Mouse (Mus musculus) heart, postnatal 0 days (tissue): ENCODE measurements at regions not wholly inside any gene's neighbourhood (a gene's known extent, or its start where the extent isn't known, plus 50 kb on each side); places are given as distances from the start of the nearest gene placed in this dataset.

ENCODE experiments used
- CTCF ChIP-seq: IDR thresholded peaks from 2 replicates; pipeline ENCODE4 v1.5.1; 2016; ENCODE audit warnings: antibody characterized with exemption, control low read depth, low read depth
- EP300 ChIP-seq: IDR thresholded peaks from 2 replicates; pipeline ENCODE4 v1.6.1; 2016; ENCODE audit warnings: antibody characterized with exemption, low read depth

GRCm38 (mm10) chr14:103948026-103948777 is 104.0 kb upstream of the Ednrb start:
- TF ChIP-seq CTCF, result no peak
- no peak for TF ChIP-seq EP300
